Mouse (Mus musculus): ENCODE results near the gene Ntrk3.

GRCm38 (mm10) chr7:78400219-78400618 lies 337.6 kb downstream of the Ntrk3 start:
- TF ChIP-seq POLR2A (IDR thresholded peaks at IDR 0.05; ENCODE audit: control insufficient read depth, low read depth, low read length): no peak
- no peak for TF ChIP-seq CTCF (IDR thresholded peaks at IDR 0.05; ENCODE audit: control insufficient read depth, insufficient read depth, insufficient replicate concordance, low read depth, low read length)

Measured in testis, adult 2 months (tissue).